Mouse (Mus musculus): ENCODE measurements at regions not wholly inside any gene's neighbourhood (a gene's known extent, or its start where the extent isn't known, plus 50 kb on each side); places are given as distances from the start of the nearest gene placed in this dataset.

DNA sequence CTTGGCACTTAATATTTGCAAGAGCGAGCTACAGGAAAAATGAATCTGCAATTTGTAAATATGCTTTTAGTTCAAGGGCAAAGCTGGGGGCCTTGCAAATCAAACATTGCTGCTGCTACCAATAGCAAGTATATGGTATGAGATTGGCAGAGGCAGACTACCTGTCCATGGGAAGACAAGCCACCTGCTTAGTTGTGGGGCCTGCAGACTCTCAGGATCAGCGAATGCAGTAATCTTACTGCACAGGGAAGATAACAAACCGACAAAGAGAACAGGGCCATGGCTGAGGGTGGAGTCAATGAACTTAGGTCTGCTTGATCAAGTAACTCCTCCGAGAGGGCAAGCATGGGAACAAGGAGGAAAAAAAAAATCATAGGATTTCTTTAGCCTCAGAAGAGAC lies 257.2 kb upstream of the Ppargc1a start:
- H3K9ac ChIP-seq (replicated peaks) = no peak overlapping the region
- 0 out of 2 replicates have a peak, but pooled peaks cover 9% of the 10 kb centered on the region for H3K4me1 ChIP-seq
- ATAC-seq (replicated peaks) = no peak
- H3K9me3 ChIP-seq = no peaks in the 10 kb centered on the region
- H3K4me2 ChIP-seq (replicated peaks) = no peak overlapping the region
- no peaks in the 10 kb centered on the region for H3K27me3 ChIP-seq
- H3K36me3 ChIP-seq = no peaks in the 10 kb centered on the region
- H3K4me3 ChIP-seq = no peak overlapping the region
- no peak overlapping the region for H3K27ac ChIP-seq (replicated peaks)
- WGBS = 90% methylated on average over 4 of the region's 4 CpGs

DNA sequence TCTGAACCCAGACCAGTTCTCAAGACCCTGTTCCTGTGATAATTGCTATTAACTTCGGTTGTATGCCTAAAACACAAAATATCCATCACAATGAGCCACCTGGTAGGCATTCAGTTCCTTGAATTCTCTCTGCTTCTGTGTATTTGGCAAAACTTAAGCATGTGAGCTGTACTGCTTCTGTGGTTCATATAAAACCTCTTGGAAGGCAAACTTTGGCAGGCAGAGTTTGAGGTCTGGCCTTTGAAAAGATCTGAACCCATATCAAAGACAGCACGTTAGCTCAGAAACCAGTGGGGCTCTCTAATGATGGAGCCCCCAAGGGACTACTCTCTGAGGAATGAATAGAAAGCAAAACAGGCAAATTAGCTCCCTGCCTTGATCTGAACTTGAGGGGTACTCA lies 256.1 kb upstream of the Ppargc1a start:
- WGBS = 11% methylated on average over 2 of the region's 2 CpGs
- Histone ChIP-seq H3K27ac (replicated peaks) (no peak overlapping the region), H3K9me3 (no peaks in the 10 kb centered on the region), H3K4me1 (0 out of 2 replicates have a peak, but pooled peaks cover 9% of the 10 kb centered on the region), H3K36me3 (no peaks in the 10 kb centered on the region), H3K4me2 (replicated peaks) (no peak overlapping the region), H3K27me3 (no peaks in the 10 kb centered on the region), H3K9ac (replicated peaks) (no peak overlapping the region), H3K4me3 (no peak overlapping the region)
- ATAC-seq (replicated peaks) = peak; percentile 70

DNA sequence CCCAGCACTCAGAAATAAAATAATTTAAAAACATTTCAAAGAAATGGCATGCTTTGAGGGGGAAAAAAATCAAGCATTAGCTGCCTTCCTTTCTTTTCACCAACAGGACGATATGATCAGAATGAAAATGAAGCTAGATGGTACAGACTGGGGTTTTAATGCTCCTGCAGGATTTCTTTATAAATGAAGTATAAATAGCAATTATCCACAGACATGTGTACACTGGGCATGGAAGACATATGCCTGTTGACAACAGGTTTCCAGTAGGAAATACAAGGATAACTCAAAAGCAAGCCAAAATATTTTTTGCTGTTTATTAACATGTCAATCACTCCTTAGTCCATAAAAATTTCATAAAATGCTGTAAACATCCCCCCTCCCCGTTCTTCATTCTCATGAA lies 248.7 kb upstream of the Ppargc1a start:
- ATAC-seq (replicated peaks) = peak; percentile 46; the same call in 1 of the 2 replicates
- 66% methylated on average over 2 of the region's 2 CpGs for WGBS

DNA sequence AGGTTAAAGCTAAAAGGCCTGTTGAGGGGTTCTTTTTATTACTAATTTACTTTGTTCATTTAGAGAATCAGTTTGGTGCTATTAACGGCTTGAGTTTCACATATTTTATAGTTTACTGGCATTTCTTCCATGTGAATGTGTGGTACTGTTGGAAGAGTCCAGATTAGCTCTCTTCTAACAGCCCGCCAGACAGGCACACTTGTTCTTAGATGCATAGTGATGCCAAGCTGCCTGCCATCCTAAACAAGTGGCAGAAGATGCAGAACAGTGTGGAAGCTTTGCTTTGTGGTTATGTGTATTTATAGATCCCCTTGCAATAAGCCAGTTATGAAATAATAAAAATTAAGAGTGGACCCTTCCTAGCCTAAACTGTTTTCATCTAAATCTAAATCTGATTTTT lies 244.2 kb upstream of the Ppargc1a start:
- WGBS = 78% methylated on average over 2 of the region's 2 CpGs
- Histone ChIP-seq H3K4me2 (replicated peaks) (no peak overlapping the region), H3K4me1 (no peaks in the 10 kb centered on the region), H3K36me3 (no peaks in the 10 kb centered on the region), H3K4me3 (no peak overlapping the region), H3K27me3 (no peaks in the 10 kb centered on the region), H3K9ac (replicated peaks) (no peak overlapping the region), H3K9me3 (no peaks in the 10 kb centered on the region), H3K27ac (replicated peaks) (no peak overlapping the region)
- no peak for ATAC-seq (replicated peaks)

More for the DNA sequence above, 248.7 kb upstream of the Ppargc1a start:
- Histone ChIP-seq H3K4me2 (replicated peaks) (no peak overlapping the region), H3K9ac (replicated peaks) (no peak overlapping the region), H3K4me1 (no peaks in the 10 kb centered on the region), H3K27ac (replicated peaks) (no peak overlapping the region), H3K27me3 (no peaks in the 10 kb centered on the region), H3K4me3 (no peak overlapping the region), H3K36me3 (no peaks in the 10 kb centered on the region), H3K9me3 (no peaks in the 10 kb centered on the region)

DNA sequence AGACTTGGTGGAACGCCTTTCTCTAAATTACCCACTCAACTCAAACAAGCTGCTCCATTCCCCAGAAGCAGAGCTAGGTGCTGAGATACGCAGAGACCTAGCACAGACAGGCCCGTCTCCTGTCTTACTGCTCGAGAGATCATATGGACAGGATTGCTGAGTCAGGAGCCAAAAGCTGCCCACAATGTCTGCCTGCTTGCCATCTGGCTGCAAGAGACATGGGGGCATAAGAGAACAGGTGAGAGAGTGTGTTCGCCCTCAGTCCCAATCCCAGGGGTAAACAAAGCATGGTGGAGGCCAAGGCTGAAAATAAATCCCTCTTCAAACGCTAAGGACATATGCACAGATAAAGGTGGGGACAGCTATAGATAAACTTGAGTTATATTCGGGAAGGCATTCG lies 234.0 kb upstream of the Ppargc1a start:
- 89% methylated on average over 8 of the region's 8 CpGs for WGBS
- no peak for ATAC-seq (replicated peaks)

DNA sequence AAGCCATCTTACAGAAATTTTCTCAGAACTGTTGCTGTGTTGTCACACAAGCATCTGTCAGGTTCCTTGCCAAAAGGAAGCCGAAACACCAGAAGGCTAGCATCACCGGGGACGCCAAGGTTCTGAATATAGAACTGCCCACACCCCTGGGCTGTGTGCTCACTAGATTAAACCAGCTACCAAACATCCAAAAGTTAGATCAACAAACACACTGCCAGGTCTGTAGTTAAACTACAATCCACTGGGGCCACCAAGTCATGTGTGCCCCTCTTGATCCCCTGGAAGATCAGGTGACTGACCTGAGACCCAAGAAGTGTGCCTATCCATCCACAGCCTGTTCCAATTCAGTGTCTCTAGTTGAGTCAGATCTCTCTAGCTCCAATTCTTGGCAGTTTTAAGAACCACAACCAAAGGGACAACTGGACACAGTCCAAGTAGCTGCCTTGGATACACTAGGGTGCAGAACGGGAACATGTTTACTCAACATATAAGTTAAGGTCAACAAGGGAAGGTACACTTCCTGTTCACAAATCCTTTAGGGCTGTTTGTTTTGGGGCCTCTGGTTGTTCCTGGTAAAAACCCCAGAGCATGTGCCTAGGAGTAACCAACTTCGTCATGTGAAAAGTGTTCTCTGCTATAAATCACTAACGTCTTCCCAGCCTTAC lies 232.0 kb upstream of the Ppargc1a start:
- Histone ChIP-seq H3K4me1 (no peaks in the 10 kb centered on the region), H3K27ac (replicated peaks) (no peak overlapping the region), H3K9ac (replicated peaks) (no peak overlapping the region), H3K4me2 (replicated peaks) (no peak overlapping the region), H3K27me3 (no peaks in the 10 kb centered on the region), H3K4me3 (no peak overlapping the region), H3K36me3 (no peaks in the 10 kb centered on the region), H3K9me3 (no peaks in the 10 kb centered on the region)
- ATAC-seq (replicated peaks) = no peak
- 86% methylated on average over 6 of the region's 6 CpGs for WGBS

More for the DNA sequence above, 234.0 kb upstream of the Ppargc1a start:
- H3K4me2 ChIP-seq (replicated peaks) = no peak overlapping the region
- no peak overlapping the region for H3K4me3 ChIP-seq
- no peaks in the 10 kb centered on the region for H3K4me1 ChIP-seq
- H3K36me3 ChIP-seq = no peaks in the 10 kb centered on the region
- H3K9me3 ChIP-seq = no peaks in the 10 kb centered on the region
- no peaks in the 10 kb centered on the region for H3K27me3 ChIP-seq
- no peak overlapping the region for H3K9ac ChIP-seq (replicated peaks)
- no peak overlapping the region for H3K27ac ChIP-seq (replicated peaks)

DNA sequence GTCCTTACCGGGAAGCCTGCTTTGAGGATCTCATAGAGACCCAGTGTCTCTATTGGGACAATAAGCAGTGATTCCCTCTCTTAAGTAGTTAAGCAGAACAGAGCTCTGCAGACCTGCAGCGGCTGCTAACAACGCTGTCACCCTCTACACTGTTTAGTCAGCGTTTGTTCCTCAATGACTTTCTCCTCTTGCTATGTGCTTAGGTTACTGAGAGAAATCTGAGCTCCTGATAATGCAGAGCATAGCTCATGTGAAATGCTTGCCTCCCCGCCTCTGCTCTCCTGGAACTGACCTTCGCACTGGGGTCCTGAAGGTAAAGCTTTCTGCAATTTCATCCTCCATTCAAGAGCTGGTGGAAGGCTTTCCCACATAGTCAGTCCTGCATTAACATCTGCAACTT lies 226.6 kb upstream of the Ppargc1a start:
- 61% methylated on average over 6 of the region's 6 CpGs for WGBS
- H3K4me1 ChIP-seq = no peaks in the 10 kb centered on the region
- no peaks in the 10 kb centered on the region for H3K9me3 ChIP-seq
- H3K9ac ChIP-seq (replicated peaks) = no peak overlapping the region
- no peaks in the 10 kb centered on the region for H3K27me3 ChIP-seq
- no peak overlapping the region for H3K4me3 ChIP-seq
- no peak for ATAC-seq (replicated peaks)
- H3K27ac ChIP-seq (replicated peaks) = no peak overlapping the region
- H3K4me2 ChIP-seq (replicated peaks) = no peak overlapping the region
- H3K36me3 ChIP-seq = no peaks in the 10 kb centered on the region

DNA sequence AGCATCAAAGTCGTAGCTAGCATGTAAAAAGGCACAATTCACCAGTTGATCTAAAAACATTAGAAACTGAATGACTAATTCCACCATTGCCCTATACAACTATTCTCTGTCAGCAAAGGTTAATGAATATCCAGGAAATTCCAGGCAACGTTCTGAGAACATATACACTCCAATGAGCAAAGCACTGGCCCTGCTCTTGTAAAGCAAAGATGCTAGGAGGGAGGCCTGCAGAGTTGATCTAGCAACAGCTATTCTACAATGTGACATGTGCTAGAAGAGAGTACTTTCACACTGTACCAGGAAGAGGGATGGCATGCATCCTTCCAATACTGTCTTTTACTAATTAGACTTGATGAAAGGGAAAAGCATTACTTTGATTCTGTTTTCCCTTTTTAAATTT lies 225.4 kb upstream of the Ppargc1a start:
- Histone ChIP-seq H3K4me2 (replicated peaks) (no peak overlapping the region), H3K27me3 (no peaks in the 10 kb centered on the region), H3K9ac (replicated peaks) (no peak overlapping the region), H3K9me3 (no peaks in the 10 kb centered on the region), H3K36me3 (no peaks in the 10 kb centered on the region), H3K4me1 (no peaks in the 10 kb centered on the region), H3K27ac (replicated peaks) (no peak overlapping the region), H3K4me3 (no peak overlapping the region)
- no peak for ATAC-seq (replicated peaks)
- WGBS = 64% methylated on average over 2 of the region's 2 CpGs

DNA sequence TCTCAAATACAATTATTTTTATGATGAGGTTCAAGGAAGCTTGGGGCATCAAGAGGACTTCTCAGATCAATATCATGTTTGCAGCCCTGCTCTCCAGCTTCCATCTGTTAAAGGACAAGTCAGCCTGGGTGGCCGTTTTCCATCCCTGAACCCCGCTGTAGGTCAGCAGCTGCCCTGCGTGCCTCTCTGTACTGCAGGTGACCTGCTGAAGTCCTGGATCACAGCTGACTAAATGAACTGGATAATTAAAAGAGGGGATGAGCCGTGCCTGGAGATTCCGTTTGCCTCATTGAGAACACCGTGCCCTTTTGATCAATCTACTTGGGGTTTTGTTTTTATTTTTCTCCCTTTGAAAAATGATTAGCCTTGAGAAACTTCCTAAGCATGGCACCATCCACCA lies 221.2 kb upstream of the Ppargc1a start:
- 65% methylated on average over 6 of the region's 6 CpGs for WGBS

DNA sequence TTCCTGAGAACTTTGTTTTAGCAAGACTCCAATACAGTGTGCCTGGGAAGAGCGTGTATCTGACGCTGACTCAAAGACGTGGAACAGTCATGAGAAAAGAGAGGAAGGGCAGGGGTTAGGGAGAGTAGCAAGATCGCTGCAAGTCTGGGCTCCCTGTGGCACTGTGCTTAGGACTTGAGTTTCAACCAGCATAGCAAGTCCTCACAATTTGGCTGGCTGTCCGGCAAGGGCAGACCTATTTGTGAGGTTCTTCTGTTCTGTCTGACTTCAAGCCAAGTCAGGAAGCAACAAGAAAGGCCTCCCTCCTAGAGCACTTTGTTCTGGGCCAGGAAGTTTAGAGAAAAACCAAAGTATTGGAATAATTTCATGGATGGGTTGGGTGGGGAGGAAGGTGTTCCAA lies 216.0 kb upstream of the Ppargc1a start:
- Histone ChIP-seq H3K36me3 (no peaks in the 10 kb centered on the region), H3K4me3 (no peak overlapping the region), H3K27ac (replicated peaks) (no peak overlapping the region), H3K9ac (replicated peaks) (no peak overlapping the region), H3K4me2 (replicated peaks) (no peak overlapping the region), H3K4me1 (no peaks in the 10 kb centered on the region), H3K27me3 (no peaks in the 10 kb centered on the region), H3K9me3 (no peaks in the 10 kb centered on the region)
- ATAC-seq (replicated peaks) = no peak
- 78% methylated on average over 5 of the region's 5 CpGs for WGBS

More for the DNA sequence above, 221.2 kb upstream of the Ppargc1a start:
- H3K27ac ChIP-seq (replicated peaks) = no peak overlapping the region
- H3K4me3 ChIP-seq = no peak overlapping the region
- H3K4me1 ChIP-seq = no peaks in the 10 kb centered on the region
- no peaks in the 10 kb centered on the region for H3K9me3 ChIP-seq
- H3K4me2 ChIP-seq (replicated peaks) = no peak overlapping the region
- no peaks in the 10 kb centered on the region for H3K36me3 ChIP-seq
- ATAC-seq (replicated peaks) = no peak
- no peak overlapping the region for H3K9ac ChIP-seq (replicated peaks)
- H3K27me3 ChIP-seq = no peaks in the 10 kb centered on the region

DNA sequence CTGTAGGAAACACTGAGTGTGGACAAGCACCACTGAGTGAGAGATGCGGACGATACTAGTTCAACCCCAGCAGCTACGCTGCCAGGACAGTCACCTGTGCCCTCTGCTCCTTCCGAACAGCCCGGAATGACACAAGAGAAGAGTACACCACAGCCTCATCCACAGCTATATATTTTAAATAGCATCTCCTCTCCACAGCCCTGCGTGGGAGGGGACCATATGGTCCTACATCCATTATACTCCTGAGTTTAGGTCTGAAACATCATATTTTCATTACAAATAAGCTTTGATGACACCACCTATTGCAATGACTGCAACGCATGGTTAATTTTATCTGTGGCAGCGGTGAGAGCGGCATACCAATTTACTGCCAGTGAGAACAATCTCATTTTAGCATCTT lies 215.6 kb upstream of the Ppargc1a start:
- Histone ChIP-seq H3K36me3 (no peaks in the 10 kb centered on the region), H3K4me1 (no peaks in the 10 kb centered on the region), H3K9ac (replicated peaks) (no peak overlapping the region), H3K4me2 (replicated peaks) (no peak overlapping the region), H3K27me3 (no peaks in the 10 kb centered on the region), H3K27ac (replicated peaks) (no peak overlapping the region), H3K4me3 (no peak overlapping the region), H3K9me3 (no peaks in the 10 kb centered on the region)
- no peak for ATAC-seq (replicated peaks)
- WGBS = 93% methylated on average over 9 of the region's 9 CpGs

DNA sequence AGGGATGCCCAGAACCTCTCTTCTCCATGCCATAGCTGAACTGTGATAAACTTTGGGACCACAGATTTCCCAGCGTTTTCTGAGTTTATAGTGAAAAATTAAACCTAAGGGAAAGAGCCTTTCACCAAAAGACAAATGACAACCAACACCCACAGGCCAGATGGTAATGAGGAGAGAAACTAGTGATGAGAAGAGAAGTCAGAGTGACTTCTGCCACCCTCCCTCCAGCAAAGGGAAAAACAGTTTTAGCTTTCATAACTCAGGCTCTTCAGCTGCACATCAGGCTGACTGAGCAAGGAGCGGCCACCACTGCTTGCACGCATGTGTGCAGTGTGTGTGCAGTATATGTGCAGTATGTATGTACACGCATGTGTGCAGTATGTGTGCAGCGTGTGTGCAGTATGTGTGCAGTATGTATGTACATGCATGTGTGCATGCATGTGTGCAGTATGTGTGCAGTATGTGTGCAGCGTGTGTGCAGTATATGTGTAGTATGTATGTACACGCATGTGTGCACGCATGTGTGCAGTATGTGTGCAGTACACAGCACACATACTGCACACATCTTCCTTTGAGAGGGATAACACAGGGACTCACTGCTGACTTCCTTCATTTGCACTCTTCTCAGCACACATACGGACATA lies 208.1 kb upstream of the Ppargc1a start:
- no peak overlapping the region for H3K9ac ChIP-seq (replicated peaks)
- no peak overlapping the region for H3K4me3 ChIP-seq
- no peaks in the 10 kb centered on the region for H3K36me3 ChIP-seq
- H3K9me3 ChIP-seq = no peaks in the 10 kb centered on the region
- WGBS = 97% methylated on average over 9 of the region's 9 CpGs
- no peak overlapping the region for H3K27ac ChIP-seq (replicated peaks)
- H3K27me3 ChIP-seq = no peaks in the 10 kb centered on the region
- ATAC-seq (replicated peaks) = no peak
- H3K4me2 ChIP-seq (replicated peaks) = no peak overlapping the region
- H3K4me1 ChIP-seq = no peaks in the 10 kb centered on the region

DNA sequence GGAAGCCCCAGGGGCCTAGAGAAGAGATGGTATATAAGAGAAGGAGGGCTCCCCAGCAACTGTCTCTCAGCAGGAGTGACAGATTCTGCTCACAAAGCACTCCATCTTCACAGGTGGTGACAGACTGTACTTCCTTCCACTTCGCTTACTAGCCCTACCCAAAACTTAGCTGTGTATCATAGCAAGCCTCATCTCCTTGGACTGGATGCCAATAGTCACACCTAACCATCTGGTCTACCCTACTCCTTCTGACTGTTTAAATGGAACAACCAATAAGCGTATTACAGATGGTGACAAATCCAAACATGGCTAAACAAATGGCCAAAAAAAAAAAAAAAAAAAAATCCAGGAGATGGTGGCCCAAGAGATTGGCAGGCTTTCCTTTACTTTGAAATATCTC lies 204.1 kb upstream of the Ppargc1a start:
- WGBS = 60% methylated on average over 2 of the region's 2 CpGs
- H3K4me1 ChIP-seq = no peaks in the 10 kb centered on the region
- ATAC-seq (replicated peaks) = peak; percentile 48; the same call in 1 of the 2 replicates
- H3K4me2 ChIP-seq (replicated peaks) = no peak overlapping the region
- no peak overlapping the region for H3K4me3 ChIP-seq
- no peak overlapping the region for H3K9ac ChIP-seq (replicated peaks)
- H3K27me3 ChIP-seq = no peaks in the 10 kb centered on the region
- no peaks in the 10 kb centered on the region for H3K9me3 ChIP-seq
- H3K36me3 ChIP-seq = no peaks in the 10 kb centered on the region
- no peak overlapping the region for H3K27ac ChIP-seq (replicated peaks)

Measured in forebrain, embryonic 15.5 days (tissue).